Mouse (Mus musculus): Measurements from ENCODE around the gene Nfkbie.

DNA sequence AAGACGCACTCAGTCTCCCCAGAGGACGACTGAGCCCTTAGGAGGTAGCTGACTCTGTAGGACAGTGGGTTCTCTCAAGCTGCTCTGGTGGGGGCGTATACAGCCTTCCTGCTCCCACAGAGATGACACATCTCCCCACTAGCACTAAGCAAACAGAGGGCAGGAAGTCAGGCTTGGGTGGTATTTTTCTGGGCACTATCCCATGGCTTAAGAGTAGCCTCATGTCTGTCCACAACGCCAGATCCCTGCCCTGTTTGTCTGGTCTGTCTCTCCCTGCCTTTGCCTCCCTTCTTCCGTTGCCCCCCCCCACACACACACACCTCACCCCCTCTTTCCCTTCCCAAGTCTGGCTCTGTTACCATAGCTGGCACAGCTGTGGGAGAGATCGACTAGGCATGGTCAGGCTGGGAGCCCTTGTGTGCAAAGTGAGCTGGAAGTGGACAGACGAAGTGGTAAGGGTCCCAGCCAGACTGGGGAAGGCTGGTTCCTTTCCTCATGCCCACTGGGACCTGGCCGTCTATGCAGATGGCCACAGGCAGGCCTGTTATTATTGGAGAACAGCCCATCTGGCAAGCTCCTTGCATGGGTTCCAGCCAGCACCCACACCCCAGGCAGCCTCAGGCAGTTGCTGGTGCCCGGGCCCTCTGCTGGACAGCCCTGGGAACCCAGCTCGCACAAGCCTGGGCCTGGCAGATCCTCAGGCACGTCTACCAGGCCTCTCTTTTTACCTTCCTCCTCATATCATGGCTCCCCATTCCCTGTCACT, 41.3 kb downstream of the Nfkbie start:
- no peak for TF ChIP-seq GATA1 (IDR thresholded peaks at IDR 0.05; ENCODE audit: borderline replicate concordance, low read length)
- TF ChIP-seq CTCF (IDR thresholded peaks at IDR 0.05; ENCODE audit: low read depth, low read length): peak; percentile 30
